Mouse (Mus musculus): Measurements from ENCODE around the gene Snx10. TPM values are rescaled to one million over a fixed set of nuclear protein-coding genes. Genes with fewer than 3 reads are reported as not detected.

Snx10 gene
- polyA plus RNA-seq, 1 experiment from 2014 or later = 20.2 TPM

- peak; percentile 43 for DNase-seq (ENCODE audit: low spot score)
These were observed 112.4 kb downstream of the Snx10 start for GRCm38 (mm10) chr6:51636019-51636568.

Small RNA genes within 50 kb of the gene (microRNA-seq; reads per million reads assigned to microRNA genes)
- gene Gm22914 (ENCODE audit: borderline number of aligned reads) = not detected

Other genes starting within 250 kb of the Snx10 start
- 15.0 and 15.6 TPM in 2 replicates for gene Nfe2l3, start 91.2 kb upstream of the Snx10 start, polyA plus RNA-seq (2015; fragmentation: Nextera tagmentation; extraction: Ambion mirVana)
- 1,688 and 1,855 TPM in 2 replicates for gene Hnrnpa2b1, start 54.0 kb upstream of the Snx10 start, polyA plus RNA-seq (2015; fragmentation: Nextera tagmentation; extraction: Ambion mirVana)
- 674 and 686 TPM in 2 replicates for gene Cbx3, start 53.5 kb upstream of the Snx10 start, polyA plus RNA-seq (2015; fragmentation: Nextera tagmentation; extraction: Ambion mirVana)

All from thymus, postnatal 0 days (tissue).